Mouse (Mus musculus): ENCODE data around the gene Ptk7. TPM values are rescaled to one million over a fixed set of nuclear protein-coding genes. Genes with fewer than 3 reads are reported as not detected.

The Ptk7 gene
- total RNA-seq, 2 experiments from 2014 or later = 42.2 to 54.1 TPM

- DNase-seq (ENCODE audit: low spot score in 2 of 2) = peak; percentile 95 to 96
These were observed 16.4 kb upstream of the Ptk7 start, which contains the start of the genes Klc4 and Mrpl2 for GRCm38 (mm10) chr17:46645561-46646321. Klc4 (minus strand) TSS chr17:46646022. Mrpl2 (plus strand) TSS chr17:46646229.

GRCm38 (mm10) chr17:46644916-46645475, 15.7 kb upstream of the Ptk7 start:
- peak in 1 of 2 experiments; percentile 27 for DNase-seq (ENCODE audit: low spot score in 2 of 2)

DNA sequence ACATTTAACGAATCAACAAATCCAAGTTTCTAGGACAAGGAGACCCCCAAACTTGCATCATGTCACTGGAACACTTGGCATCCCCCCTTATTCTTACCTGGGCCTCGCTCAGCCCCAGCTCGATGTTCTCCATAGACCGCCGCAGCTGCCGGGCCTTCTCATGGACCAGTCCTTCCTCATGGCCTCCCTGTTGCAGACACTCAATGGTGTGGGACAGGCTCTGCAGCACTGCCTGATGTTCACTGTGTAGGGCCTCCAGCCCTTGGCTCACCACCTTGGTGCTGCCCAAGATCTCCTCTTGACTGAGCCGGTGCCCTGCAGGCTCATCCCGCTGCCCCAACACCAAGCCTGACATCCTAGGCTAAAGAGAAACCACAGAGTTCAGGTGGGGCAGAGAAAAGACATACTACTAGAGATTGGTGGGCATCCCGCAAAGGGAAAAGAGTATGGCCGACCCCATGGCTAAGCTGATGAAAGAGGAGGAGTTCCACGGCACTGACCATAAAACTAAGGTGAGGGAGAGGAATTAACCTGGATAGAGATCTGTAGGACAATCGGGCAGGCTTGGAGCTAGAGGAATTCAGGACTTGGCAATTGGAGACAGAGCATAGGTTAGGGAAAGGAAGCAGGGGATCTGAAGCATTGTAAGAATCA, 15.0 kb upstream of the Ptk7 start:
- no peak for DNase-seq (ENCODE audit: low spot score in 2 of 2)

DNA sequence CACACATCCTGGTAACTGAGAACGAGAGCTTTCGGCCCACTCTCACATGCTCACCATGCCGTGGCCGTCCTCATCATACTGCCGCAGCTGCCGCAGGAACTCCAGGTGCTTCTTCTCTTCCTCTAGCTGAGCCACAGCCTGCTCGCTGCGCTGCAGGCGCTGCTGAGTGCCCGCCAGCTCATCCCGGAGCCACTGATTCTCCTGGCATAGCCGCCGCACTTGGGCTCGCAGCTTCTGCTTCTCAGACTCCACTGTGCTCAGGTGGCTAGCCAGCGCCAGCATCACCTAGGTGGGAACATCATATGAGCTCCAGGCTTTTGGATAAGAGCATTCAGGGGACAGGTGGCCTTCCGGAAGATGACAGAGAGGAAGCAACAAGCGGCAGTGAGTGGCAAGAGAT, 12.8 kb upstream of the Ptk7 start:
- DNase-seq (ENCODE audit: low spot score in 2 of 2) = no peak

GRCm38 (mm10) chr17:46639929-46640328, 10.6 kb upstream of the Ptk7 start:
- no peak for DNase-seq (ENCODE audit: low spot score in 2 of 2)

GRCm38 (mm10) chr17:46636831-46637523, 7.7 kb upstream of the Ptk7 start:
- DNase-seq (ENCODE audit: low spot score in 2 of 2) = peak in 1 of 2 experiments; percentile 26

DNA sequence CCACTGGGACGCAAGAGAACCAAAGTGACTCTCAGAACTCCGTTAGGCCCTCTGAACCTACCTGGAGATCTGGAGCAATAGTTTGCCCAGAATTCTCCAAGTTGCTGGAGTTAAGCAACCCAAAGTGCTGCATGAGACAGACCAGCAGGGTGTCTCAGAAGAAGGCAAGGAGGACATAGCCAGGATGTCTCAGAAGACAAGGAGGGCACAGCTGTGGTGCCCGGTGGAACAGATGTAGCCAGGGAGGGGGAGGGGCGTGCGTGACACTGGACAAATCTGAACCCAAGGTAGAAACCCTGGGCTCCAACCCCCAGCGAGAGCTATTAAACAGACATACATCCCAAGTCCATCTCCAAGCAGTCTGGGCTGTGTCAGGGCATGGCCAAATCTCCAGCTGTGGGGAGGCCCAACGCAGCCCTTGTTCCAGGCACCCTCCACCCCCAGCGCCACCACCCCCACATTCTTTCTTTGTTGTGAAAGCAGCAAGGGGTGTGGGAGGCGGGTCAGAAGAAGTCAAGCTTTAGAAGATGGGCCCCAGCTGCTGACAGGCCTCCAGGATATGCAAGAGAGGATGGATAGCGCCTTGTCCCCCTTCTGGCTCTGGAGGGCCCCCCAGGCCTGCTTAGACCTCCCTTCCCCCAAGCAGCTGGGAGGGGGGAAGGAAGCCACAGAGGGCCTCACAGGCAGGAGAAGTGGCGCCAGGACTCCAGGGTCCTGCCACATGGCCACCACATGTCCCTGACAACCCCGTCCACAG, 559 bp upstream of the Ptk7 start:
- DNase-seq (ENCODE audit: low spot score in 2 of 2) = no peak

DNA sequence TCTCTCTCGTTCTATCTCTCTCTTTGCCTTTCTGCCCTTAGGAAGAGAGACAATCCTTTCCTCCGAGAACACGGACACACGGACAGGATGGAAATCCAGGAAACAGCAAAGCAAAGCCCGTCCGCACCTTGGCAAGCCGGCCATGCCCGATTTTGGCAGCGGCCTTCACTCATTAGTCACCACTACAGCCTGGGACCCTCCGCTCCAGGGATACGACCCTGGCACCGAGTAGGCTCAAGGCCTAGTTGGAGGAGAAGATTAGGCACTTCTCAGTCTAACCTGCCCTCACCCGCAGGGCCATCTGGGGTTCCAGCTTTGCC, 873 bp downstream of the Ptk7 start:
- peak in 1 of 2 experiments; percentile 22 for DNase-seq (ENCODE audit: low spot score in 2 of 2)

DNA sequence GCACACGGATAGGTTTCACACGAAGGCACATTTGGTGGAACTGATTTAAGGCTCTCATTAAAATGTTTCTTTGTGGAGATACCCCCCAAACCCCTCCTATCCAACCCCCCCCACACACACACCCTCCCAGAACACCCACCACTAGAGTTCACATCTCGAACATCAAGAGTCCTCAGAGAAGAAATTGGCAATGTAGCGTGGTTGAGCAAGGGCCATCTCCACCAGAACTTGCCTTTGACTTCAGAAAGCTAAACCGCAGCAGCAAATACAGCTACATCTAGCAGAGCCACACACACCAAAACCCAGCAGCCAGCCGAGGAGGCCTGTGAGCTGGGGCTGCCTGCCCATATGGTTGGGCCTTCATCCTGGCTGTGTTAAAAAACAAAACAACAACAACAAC, 1.9 kb downstream of the Ptk7 start:
- no peak for DNase-seq (ENCODE audit: low spot score in 2 of 2)

GRCm38 (mm10) chr17:46624598-46624997, 4.7 kb downstream of the Ptk7 start:
- DNase-seq (ENCODE audit: low spot score in 2 of 2) = no peak

DNA sequence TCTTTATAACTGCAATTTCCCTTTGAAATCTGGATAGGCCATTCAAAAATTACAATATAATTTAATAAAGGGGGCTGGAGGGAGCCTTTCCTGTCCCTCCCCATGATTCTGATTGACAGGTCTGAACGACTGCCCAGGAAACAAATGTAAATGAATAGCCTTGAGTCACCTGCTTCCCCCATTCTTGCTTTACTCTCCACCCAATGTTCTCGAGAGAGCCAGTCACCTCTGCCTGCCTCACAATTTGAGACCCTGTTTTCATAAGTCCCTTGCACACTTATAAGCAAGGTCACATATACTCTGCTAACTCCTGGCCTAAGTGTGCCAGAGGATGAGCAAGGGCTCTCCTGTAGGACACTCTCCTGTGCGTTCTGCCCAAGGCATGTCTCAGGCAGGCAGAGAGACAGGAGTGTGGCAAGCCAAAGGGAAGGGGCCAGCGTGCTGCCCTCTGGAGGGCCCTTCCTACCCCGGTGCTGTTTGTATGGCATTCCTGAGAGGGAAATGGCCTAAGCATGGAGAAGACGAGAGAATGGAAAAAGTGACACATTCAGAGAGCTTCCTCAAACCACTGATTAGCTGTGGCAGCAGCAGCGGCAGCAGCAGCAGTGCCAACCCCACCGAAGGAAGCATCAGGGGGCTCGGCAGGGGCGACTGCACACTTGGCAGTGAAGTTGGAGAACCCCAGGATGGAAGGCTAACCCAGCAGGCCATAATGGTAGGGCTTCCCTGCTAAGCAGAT, 5.3 kb downstream of the Ptk7 start:
- DNase-seq (ENCODE audit: low spot score in 2 of 2) = no peak

DNA sequence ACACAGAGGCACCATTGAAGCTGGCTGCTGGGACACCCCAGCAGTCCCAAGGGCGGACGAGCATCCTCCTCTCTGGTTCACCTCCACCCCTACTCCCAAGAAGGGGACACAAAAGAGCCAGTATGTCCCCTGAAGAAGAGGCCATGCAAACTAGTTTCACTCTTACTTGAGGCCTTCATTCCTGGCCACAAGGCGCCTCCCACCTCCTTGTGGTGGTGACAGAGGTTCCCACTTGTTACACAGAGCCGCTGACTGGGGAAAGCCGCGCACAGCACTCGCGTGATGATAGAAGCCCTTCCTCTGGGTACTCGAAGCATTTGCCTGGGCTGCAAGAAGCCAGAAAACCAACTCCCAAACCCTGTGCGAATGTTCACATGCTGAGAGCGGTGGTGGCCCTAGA, 7.0 kb downstream of the Ptk7 start:
- DNase-seq (ENCODE audit: low spot score in 2 of 2) = no peak

GRCm38 (mm10) chr17:46621324-46621723, 8.0 kb downstream of the Ptk7 start:
- peak in 1 of 2 experiments; percentile 32 for DNase-seq (ENCODE audit: low spot score in 2 of 2)

DNA sequence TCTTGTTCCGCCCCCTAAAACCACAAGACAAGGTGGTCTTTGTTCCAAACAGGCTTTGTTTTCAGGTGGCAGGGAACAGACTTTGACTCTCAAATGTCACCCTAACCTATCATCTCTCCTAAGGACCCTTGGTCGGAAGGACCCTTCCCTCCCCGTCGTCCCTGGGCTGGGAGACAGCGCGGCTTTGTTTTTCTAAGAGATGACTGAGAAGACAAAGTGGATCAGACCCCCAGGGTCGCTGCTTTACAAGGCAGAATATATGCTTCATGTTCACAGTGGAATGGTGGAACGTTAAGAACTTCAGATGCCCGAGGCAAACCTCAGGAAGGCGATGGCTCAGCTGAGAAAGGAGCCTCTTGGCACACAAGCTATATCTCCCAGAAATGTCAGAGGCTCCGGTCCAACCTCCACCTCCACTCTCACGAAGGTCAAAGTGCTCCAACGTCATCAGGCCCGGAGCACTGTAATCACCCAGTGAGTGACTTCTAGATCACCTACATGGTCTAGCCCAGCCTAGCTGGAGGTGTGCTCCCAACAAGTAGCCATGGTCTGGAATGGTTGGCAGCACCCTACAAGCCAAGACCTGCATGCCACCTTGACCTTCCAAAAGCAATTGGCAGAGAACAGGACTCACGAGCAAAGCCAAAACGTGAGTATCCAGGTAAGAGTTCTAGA, 9.5 kb downstream of the Ptk7 start:
- no peak for DNase-seq (ENCODE audit: low spot score in 2 of 2)

DNA sequence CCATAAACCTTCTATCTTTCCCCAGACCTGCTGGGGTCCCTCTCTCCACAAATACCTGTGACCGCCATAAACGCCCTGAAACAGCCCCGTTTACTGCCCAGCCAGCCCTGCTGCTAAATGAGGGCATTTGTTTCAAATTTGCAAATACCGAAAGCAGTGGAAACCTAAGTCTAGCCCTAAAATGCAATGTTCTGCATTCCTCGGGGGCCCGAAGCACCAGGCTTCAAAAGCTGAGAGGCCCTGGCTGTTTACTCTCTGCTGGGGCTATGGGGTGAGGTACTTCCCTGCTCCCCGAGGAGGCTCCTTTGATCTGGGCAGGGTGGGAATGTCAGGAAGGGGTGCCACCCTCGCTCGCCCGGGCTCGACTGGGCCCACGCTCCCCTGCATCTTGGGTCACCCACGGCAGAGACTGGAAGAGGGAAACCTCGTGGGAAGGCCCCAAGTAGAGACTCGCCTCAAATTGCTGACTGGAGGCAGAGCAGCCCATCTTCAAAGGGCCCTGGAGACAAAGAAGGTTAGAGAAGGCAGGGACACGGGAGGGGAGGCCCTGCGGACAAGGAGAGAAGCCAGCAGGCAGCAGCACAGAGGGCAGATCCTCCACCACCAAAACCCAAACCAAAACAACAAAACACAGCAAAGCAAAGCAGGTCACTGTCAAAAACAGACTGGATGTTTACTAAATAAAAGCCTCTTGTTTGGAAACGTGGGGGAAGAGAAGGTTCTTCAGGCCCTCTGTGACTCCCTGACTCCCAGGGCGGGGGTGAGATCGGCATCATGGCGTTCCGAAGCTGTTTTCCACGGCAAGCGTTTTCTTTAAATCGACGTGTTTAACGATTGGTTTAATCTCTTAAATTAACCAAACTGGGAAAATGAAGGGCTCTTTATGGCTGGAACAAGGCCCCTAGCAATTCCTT, 10.3 kb downstream of the Ptk7 start:
- DNase-seq (ENCODE audit: low spot score in 2 of 2) = no peak

DNA sequence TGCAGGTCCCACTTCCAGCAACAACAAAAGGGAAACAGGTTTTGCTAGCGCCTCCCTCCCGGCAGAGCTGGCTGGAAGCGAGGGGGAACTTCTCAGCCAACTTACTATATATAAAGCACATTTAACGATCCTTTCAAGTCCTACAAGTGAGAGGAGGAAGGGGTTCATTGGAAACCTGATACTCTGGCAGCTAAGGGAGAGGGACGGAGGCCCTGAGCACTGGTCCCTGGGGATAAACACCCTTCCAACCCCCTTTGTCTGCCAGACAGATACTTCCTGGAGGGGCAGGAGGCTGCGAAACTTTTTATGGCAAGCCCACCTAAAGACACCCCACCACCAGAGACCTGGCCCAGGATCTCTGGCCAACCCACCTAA, 10.9 kb downstream of the Ptk7 start:
- no peak for DNase-seq (ENCODE audit: low spot score in 2 of 2)

DNA sequence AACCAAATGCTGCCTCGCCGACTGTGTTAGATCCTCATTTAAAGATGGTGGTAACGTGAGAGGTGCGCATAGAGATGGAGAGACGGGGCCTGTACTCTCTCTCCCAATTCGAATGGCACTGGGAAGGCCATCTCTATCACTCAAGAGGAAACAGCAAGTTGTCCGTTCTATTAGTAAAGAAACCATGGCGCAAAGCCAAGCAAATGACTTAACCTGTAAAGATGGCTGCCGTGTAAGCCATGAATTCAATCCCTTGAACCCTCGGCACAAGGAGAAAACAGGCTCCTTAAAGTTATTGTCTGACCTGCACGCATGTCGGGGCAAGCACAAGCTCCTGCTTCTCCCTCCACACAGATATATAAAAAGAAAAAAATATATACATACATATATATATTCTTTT, 11.5 kb downstream of the Ptk7 start:
- no peak for DNase-seq (ENCODE audit: low spot score in 2 of 2)

DNA sequence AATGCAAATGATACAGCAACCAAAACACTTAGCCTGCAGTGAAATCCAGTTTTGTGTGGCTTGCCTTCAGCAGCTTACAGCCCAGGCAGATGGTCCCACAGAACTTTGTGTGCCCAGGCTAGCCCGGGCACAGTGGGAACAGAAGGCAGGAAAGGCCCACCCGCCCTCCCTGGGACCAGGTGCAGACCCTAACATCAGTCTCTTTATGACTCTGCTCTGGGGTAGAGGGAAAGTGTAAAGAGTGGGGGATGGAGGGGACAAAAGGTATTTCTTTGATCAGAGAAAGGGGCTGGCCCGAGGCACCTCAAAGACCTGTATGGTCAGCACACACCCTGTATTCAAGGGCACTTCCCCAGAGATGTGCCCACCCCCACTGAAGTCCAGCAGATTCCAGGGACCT, 16.1 kb downstream of the Ptk7 start:
- DNase-seq (ENCODE audit: low spot score in 2 of 2) = no peak

- no peak for DNase-seq (ENCODE audit: low spot score in 2 of 2)
These were observed 16.5 kb downstream of the Ptk7 start for GRCm38 (mm10) chr17:46612820-46613219.

Measured in adrenal gland, postnatal 4 days (tissue).